Mouse (Mus musculus) heart, embryonic 14.5 days (tissue): ENCODE measurements at regions not wholly inside any gene's neighbourhood (a gene's known extent, or its start where the extent isn't known, plus 50 kb on each side); places are given as distances from the start of the nearest gene placed in this dataset.
A peak's percentile ranks its signal among the peaks of the same experiment; 100 is the strongest.

Source experiments
- ATAC-seq: fragments of 200-750 bp; cut with Nextera tagmentation; 2 replicates; pipeline ENCODE4 v1.8.0; 2017; ENCODE audit warnings: low read depth, moderate TSS enrichment; ENCODE audit not compliant: insufficient number of reproducible peaks, insufficient read depth, low FRiP score
- H3K27ac ChIP-seq, 2 experiments: fragments of 200-500 bp in 1 of 2; fragments of 300-500 bp in 1 of 2; sonication (generic) in 1 of 2; replicated peaks in 1 of 2; 2 replicates each; pipeline ENCODE4 v1.5.1; 2012 to 2014; ENCODE audit warnings: low read depth in 2 of 2, low read length in 2 of 2, control low read depth in 1 of 2, mild to moderate bottlenecking in 1 of 2, mixed read lengths in 1 of 2; ENCODE audit not compliant: control insufficient read depth in 1 of 2, insufficient read depth in 1 of 2
- H3K27me3 ChIP-seq: fragments of 300-500 bp; sonication (generic); 2 replicates; pipeline ENCODE4 v1.6.1; 2014; ENCODE audit warnings: mild to moderate bottlenecking, low read length, control low read depth; ENCODE audit not compliant: control insufficient read depth, insufficient read depth
- H3K36me3 ChIP-seq: fragments of 300-500 bp; sonication (generic); 2 replicates; pipeline ENCODE4 v1.6.1; 2014; ENCODE audit warnings: mild to moderate bottlenecking, control low read depth, low read length, mixed read lengths; ENCODE audit not compliant: control insufficient read depth, insufficient read depth
- H3K4me1 ChIP-seq, 2 experiments: fragments of 200-500 bp in 1 of 2; fragments of 300-500 bp in 1 of 2; sonication (generic) in 1 of 2; 2 replicates each; pipeline ENCODE4 v1.6.1; 2012 to 2014; ENCODE audit warnings: low read length in 2 of 2, control low read depth in 1 of 2, mixed read lengths in 1 of 2; ENCODE audit not compliant: control insufficient read depth in 2 of 2, insufficient read depth in 2 of 2
- H3K4me2 ChIP-seq: fragments of 300-500 bp; sonication (generic); 2 replicates; pipeline ENCODE4 v1.6.1; 2014; ENCODE audit warnings: mild to moderate bottlenecking, low read length
- H3K4me3 ChIP-seq, 2 experiments: fragments of 200-500 bp in 1 of 2; fragments of 300-500 bp in 1 of 2; sonication (generic) in 1 of 2; 2 replicates each; pipeline ENCODE4 v1.5.1; 2012 to 2014; ENCODE audit warnings: low read length in 2 of 2, mild to moderate bottlenecking in 2 of 2, control low read depth in 1 of 2, low read depth in 1 of 2, moderate library complexity in 1 of 2; ENCODE audit not compliant: control insufficient read depth in 1 of 2, insufficient read depth in 1 of 2
- H3K9ac ChIP-seq: fragments of 300-500 bp; sonication (generic); 2 replicates; pipeline ENCODE4 v1.6.1; 2014; ENCODE audit warnings: mild to moderate bottlenecking, low read length
- H3K9me3 ChIP-seq: fragments of 300-500 bp; sonication (generic); 2 replicates; pipeline ENCODE4 v1.6.1; 2016; ENCODE audit warnings: low read length, control low read depth; ENCODE audit not compliant: control insufficient read depth
- WGBS: fragments of 180-500 bp; shearing (Covaris S2); extraction: QIAGEN DNeasy Blood & Tissue Kit; methylation state at CpG from one replicate; pipeline ENCODE4 v1.1.7; 2014; 5-methylcytosine and 5-hydroxymethylcytosine counted together

GRCm38 (mm10) chr11:84648899-84649298 lies 123.6 kb upstream of the Lhx1 start:
- Histone ChIP-seq H3K27ac (no peak overlapping the region), H3K27me3 (peaks cover 32% of the 10 kb centered on the region), H3K9ac (no peak overlapping the region), H3K4me3 (no peak overlapping the region), H3K9me3 (0 out of 2 replicates have a peak, but pooled peaks cover 4% of the 10 kb centered on the region), H3K4me1 (no peaks in the 10 kb centered on the region), H3K36me3 (no peaks in the 10 kb centered on the region), H3K4me2 (no peak overlapping the region)
- no peak for ATAC-seq
- WGBS = 89% methylated on average over 5 of the region's 5 CpGs

- 0 out of 2 replicates have a peak, but pooled peaks cover 4% of the 10 kb centered on the region for H3K9me3 ChIP-seq
- H3K9ac ChIP-seq = no peak overlapping the region
- no peak overlapping the region for H3K4me3 ChIP-seq
- no peak overlapping the region for H3K4me2 ChIP-seq
- H3K36me3 ChIP-seq = no peaks in the 10 kb centered on the region
- 86% methylated on average over 5 of the region's 5 CpGs for WGBS
- H3K27me3 ChIP-seq = peaks cover 50% of the 10 kb centered on the region
- H3K4me1 ChIP-seq = peaks cover 0 to 2% of the 10 kb centered on the region in 2 experiments; a peak in 1 of 4 replicates
- no peak overlapping the region for H3K27ac ChIP-seq
- ATAC-seq = no peak
Observed at GRCm38 (mm10) chr11:84647104-84647503, 121.8 kb upstream of the Lhx1 start.

GRCm38 (mm10) chr11:84643107-84643372 lies 117.7 kb upstream of the Lhx1 start:
- H3K27ac ChIP-seq = no peak overlapping the region
- H3K9me3 ChIP-seq = 0 out of 2 replicates have a peak, but pooled peaks cover 4% of the 10 kb centered on the region
- ATAC-seq = no peak
- H3K9ac ChIP-seq = peak overlapping the region; percentile 78; the same call in 1 of the 2 replicates
- H3K4me1 ChIP-seq = peaks cover 0 to 2% of the 10 kb centered on the region in 2 experiments; a peak in 1 of 4 replicates
- peaks cover 71% of the 10 kb centered on the region for H3K27me3 ChIP-seq
- H3K4me3 ChIP-seq = peak overlapping the region; percentile 48 to 52; a peak in 2 of 4 replicates
- 47% methylated on average over 5 of the region's 5 CpGs for WGBS
- peak overlapping the region; percentile 87 for H3K4me2 ChIP-seq
- H3K36me3 ChIP-seq = no peaks in the 10 kb centered on the region

GRCm38 (mm10) chr11:84642300-84643106 lies 117.2 kb upstream of the Lhx1 start:
- Histone ChIP-seq H3K4me3 (peak overlapping the region; percentile 48 to 52), H3K27ac (no peak overlapping the region), H3K9ac (peak overlapping the region; percentile 78), H3K4me1 (peaks cover 0 to 2% of the 10 kb centered on the region in 2 experiments; a peak in 1 of 4 replicates), H3K27me3 (peaks cover 74% of the 10 kb centered on the region), H3K9me3 (0 out of 2 replicates have a peak, but pooled peaks cover 4% of the 10 kb centered on the region), H3K36me3 (no peaks in the 10 kb centered on the region), H3K4me2 (peak overlapping the region; percentile 87)
- peak; percentile 39; the same call in 1 of the 2 replicates for ATAC-seq
- 3% methylated on average over 67 of the region's 67 CpGs for WGBS

- 32% methylated on average over 5 of the region's 5 CpGs for WGBS
- peaks cover 79% of the 10 kb centered on the region for H3K27me3 ChIP-seq
- H3K4me2 ChIP-seq = peak overlapping the region; percentile 87; the same call in 1 of the 2 replicates
Observed at GRCm38 (mm10) chr11:84641601-84642000, 116.3 kb upstream of the Lhx1 start.

DNA sequence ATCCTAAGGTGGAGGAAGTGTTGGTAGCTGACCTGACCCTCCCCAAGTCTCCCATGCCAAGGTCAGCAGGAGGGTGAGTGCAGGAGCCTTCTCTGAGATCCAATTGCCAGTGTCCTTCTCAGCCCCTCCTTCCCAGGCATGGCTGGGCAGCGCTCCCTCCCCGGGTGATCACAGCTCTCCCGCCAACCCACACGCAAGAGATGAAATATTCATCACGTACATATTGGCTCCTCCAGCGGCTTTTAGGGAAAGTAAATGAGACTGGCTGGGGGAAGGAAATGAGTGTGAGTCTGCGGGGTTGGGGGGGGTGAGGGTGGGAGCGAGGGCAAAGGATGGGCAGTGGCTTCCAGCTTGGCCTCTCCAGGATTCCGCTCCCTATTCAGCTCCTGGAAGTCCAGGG lies 113.0 kb upstream of the Lhx1 start:
- H3K9ac ChIP-seq = no peak overlapping the region
- H3K9me3 ChIP-seq = no peaks in the 10 kb centered on the region
- no peak overlapping the region for H3K4me2 ChIP-seq
- ATAC-seq = no peak
- WGBS = 24% methylated on average over 9 of the region's 9 CpGs
- H3K27ac ChIP-seq = no peak overlapping the region
- H3K4me3 ChIP-seq = no peak overlapping the region
- no peaks in the 10 kb centered on the region for H3K36me3 ChIP-seq
- peaks cover 0 to 2% of the 10 kb centered on the region in 2 experiments; a peak in 1 of 4 replicates for H3K4me1 ChIP-seq
- peaks cover 59% of the 10 kb centered on the region for H3K27me3 ChIP-seq

More at GRCm38 (mm10) chr11:84641601-84642000, 116.3 kb upstream of the Lhx1 start:
- peaks cover 0 to 2% of the 10 kb centered on the region in 2 experiments; a peak in 1 of 4 replicates for H3K4me1 ChIP-seq
- no peaks in the 10 kb centered on the region for H3K9me3 ChIP-seq
- H3K27ac ChIP-seq = no peak overlapping the region
- H3K4me3 ChIP-seq = no peak overlapping the region
- ATAC-seq = no peak
- no peak overlapping the region for H3K9ac ChIP-seq
- no peaks in the 10 kb centered on the region for H3K36me3 ChIP-seq

- 50% methylated on average over 8 of the region's 8 CpGs for WGBS
- Histone ChIP-seq H3K27me3 (peaks cover 48% of the 10 kb centered on the region), H3K9me3 (no peaks in the 10 kb centered on the region), H3K9ac (no peak overlapping the region), H3K4me3 (no peak overlapping the region), H3K4me1 (no peaks in the 10 kb centered on the region), H3K36me3 (no peaks in the 10 kb centered on the region), H3K27ac (no peak overlapping the region), H3K4me2 (no peak overlapping the region)
- ATAC-seq = no peak
Observed at GRCm38 (mm10) chr11:84637268-84637667, 111.9 kb upstream of the Lhx1 start.
